Mouse (Mus musculus) olfactory bulb, adult 2 months (tissue): ENCODE measurements around the gene Disp3.

Source experiments
- CTCF ChIP-seq: fragments of 200-500 bp; IDR thresholded peaks from 2 replicates; pipeline ENCODE4 v1.5.1; 2012; ENCODE audit warnings: low read depth, mild to moderate bottlenecking, low read length, moderate library complexity; ENCODE audit not compliant: insufficient read depth
- POLR2A ChIP-seq: fragments of 200-500 bp; IDR thresholded peaks from 2 replicates; pipeline ENCODE4 v1.6.1; 2012; ENCODE audit warnings: mild to moderate bottlenecking, low read depth, low read length, moderate library complexity; ENCODE audit not compliant: insufficient read depth

DNA sequence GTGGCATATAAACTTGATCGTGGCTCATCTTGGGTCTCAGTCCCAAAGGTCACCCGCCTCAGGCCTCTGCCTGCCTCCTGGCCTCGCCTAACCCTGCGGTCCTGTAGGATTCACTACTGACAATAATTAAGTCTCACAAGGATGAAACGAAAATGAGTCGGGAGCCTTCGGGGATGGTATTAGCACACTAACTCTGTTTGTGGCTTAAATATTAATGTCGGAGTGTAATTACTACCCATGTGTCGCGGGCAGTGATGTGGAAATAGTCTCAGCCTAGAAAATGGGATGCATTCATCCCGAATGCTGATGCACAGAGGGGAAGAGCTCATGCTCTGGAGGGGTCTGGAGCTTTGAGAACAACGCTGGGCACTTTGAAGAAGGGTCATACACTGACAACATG, 31.6 kb upstream of the Disp3 start:
- no peak for TF ChIP-seq CTCF
- TF ChIP-seq POLR2A: no peak
